Mouse (Mus musculus): ENCODE measurements around the gene Cers5.
"Not testable (repeated sequence)": the region's sequence is repeated elsewhere in the genome, so short reads cannot be mapped to it uniquely, and the experiment has no call there.

Cers5 gene

DNA sequence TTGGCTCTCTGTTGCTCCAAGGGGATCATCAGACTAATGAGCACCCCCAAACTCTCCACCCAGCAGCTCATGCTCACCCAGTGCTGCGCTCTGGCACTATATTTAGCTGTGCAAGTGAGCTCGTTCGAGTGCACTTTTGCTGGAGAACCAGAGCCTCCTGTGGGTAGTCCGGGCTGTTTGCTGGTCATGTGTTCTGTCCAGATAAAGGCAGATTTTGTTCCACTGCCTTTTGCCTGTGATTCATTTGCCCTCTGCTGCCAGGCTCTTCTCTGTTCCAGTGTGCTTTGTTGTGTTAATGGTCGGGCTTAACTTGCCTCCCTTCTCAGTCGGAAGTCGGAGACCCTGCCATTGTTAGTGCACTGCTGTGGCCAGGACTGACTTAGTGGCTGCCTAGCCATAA, 67.8 kb downstream of the Cers5 start:
- no peak for DNase-seq

DNA sequence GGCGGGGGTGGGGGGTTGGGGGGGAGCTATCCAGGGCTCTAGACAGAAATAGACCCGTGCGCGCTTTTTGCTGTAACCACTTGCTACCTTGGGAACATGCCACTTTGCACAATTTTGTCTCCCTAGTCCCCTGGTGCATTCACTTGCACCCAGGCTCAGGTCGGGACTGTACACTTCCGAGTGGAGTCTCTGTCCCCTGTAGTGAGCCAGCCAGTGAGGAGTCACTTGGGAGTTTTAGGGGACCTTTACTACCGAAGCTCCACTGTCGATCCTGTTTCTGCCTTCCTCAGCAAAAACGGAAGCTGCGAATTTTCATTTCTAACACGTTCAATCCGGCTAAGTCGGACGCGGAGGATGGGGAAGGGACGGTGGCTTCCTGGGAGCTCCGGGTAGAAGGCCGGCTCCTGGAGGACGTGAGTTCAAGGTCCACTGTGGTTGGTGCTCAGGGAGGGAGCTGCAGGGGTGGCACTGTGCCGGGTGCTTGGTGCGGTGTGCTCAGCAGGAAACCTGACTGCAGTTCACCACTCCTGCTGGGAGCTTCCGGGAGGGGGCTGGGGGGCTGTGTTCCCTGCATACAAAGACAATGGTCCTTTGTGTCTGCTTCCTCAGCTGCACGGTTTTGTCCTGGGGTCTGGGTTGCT, 68.5 kb downstream of the Cers5 start:
- DNase-seq = no peak

DNA sequence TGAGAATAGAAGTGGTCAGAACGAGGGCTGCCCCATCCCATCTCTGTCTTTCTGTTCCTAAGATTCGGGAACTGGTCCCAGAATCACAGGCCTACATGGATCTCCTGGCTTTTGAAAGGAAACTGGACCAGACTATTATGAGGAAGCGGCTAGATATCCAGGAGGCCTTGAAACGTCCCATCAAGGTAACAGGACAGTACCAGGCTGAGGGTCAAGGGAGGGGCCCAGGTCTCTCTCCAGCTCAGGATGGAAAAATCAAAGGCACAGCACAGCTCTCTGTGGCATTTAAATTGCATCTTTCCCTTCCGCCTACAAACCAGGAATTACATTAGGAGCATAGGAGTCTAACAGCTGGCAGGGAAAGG, 69.0 kb downstream of the Cers5 start:
- DNase-seq = no peak

DNA sequence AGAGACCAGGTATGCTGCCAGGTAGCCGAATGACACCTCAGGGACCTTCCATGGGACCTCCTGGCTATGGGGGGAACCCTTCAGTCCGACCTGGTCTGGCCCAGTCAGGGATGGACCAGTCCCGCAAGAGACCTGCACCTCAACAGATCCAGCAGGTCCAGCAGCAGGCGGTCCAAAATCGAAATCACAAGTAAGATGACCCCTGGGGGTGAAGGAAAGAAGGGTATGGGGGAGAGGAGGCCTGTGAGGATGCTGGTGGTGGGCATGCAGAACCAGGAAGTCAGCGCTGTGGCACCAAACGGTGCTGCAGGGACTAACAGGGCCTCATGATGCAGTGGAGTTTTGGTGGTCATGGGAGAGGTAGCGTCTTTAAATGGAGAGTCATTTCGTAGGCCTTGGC, 69.6 kb downstream of the Cers5 start:
- DNase-seq = no peak

DNA sequence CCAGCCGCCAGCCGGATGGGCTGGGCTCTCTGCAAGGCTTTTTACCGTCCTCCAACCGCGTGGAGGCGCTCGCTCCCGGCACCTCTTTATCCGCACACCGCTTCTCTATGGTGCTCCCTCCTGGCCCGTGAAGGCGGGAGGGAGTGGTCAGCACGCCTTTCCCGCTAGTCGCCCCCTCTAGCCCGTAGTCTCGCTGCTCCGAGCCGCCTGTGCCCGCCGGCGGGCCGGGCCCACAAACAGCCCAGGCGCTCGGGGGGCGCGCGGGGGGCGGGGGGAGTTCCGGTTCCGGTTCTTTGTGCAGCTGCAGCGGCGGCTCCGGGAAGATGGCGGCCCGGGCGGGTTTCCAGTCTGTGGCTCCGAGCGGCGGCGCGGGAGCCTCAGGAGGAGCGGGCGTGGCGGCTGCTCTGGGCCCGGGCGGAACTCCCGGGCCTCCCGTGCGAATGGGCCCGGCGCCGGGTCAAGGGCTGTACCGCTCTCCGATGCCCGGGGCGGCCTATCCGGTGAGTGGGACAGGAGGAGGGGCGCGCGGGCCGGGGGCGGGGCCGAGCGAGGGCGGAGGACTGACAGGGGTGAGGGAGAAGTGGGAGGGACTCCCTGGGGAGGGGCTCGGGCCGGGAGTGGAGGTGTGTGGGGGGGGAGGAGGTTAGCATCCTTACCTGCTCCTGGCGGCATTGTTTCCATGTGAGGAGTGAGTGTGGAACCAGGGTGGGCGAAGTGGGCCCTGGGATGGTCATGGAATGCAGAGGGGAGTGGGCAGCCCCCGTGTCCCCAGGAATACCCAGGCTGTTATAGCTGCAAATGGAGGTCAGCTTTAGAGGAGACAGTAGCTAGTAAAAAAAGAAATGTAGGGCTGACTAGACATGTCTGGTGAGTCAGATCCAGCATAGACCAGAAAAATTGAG, 70.4 kb downstream of the Cers5 start, which contains the start of gene Smarcd1:
TSS of gene Smarcd1 (plus strand) at position 131 of the 902 bp plus-strand sequence.
- peak; percentile 98 for DNase-seq

DNA sequence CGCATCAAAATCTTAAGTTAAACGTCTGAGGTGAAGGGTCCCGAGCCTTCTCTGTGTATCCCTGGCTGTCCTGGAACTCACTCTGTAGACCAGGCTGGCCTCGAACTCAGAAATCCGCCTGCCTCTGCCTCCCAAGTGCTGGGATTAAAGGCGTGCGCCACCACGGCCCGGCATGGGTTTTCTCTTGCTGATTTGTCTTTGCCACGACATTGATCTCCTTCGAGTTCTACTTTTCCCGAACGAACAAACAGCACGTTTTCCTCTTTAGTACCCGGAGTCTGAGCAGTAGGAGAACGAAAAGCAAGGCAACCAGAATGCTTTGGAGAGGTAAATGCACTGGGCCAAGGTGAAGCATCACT, 71.1 kb downstream of the Cers5 start:
- not testable (repeated sequence) for DNase-seq

DNA sequence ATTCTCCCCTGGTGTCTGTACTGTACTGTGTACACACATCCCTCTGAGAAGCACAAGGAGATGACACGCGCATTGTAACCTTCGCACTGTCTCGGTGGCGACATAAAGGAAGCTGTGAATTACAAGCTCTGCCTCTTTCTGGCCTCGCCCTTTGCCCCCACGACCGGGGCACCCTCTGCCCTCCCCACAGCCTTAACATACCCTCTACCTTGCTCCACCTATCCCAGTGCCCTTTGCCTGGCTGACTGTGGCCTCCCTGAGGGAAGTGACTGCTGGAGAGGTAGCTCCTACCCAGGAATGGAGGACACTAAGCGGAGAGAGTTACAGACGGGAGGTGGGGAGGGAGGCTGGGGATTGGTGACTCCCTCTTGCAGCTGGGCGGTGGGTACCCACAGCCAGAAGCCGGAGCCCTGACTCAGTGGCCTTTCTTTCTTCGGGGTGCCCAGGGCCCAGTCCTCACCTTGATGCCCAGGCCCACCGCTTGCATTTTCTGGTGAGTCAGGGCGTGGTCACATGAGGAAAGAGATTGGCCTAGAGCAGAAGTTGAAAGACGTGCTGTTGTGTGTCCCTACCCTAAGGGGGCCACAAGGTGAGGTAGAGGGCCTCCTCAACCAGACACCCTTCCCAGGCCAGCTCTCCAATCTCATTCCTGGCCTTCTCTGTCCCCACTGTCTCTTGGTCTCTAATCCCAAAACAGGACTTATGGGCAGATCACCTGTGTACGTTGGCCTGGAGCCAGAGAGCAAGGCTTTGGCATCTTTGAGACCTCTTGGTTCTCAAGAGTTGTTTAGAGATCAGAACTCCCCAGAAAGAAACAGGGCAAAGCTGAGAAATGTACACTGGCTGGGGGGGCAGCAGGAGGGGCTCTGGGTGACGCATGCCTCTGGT, 72.2 kb downstream of the Cers5 start:
- DNase-seq = no peak

DNA sequence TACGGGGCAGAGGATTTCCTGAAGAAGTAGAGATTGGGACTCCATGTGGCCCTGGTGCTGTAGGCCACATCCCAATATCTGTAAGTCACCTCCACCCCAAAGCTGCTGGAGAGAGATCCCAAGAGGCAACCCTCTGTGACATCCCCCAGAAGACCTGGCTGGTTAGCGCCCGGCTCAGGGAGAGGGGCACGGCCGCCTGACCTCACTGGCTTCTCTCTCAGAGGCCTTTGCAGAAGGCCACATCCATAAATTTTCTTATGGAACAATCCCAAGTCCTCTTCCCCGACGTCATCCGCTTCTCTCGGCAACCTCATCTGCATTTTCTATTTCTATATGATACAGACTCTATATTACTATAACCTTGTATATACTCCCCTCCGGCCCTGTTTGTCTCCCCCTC, 73.0 kb downstream of the Cers5 start:
- no peak for DNase-seq

DNA sequence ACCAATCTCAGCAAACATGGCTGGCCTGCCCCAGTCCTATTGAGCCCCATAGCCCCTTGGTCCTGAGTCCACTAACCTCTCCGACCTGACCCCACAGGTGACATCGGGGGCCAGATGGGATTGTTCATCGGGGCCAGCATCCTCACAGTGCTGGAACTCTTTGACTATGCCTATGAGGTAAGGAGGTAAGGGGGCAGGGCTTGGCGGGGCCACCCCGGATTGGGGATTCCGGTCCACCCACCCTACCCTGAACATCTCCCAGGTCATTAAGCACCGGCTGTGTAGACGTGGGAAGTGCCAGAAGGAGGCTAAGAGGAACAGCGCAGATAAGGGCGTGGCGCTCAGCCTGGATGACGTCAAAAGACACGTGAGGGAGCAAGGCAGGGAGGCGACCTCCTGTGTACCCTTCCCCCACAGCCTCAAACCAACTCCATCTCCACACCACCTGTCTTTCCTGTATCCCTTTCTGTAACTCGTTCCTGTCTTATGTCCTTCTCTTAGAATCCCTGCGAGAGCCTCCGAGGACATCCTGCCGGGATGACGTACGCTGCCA, 74.1 kb downstream of the Cers5 start:
- DNase-seq = no peak

DNA sequence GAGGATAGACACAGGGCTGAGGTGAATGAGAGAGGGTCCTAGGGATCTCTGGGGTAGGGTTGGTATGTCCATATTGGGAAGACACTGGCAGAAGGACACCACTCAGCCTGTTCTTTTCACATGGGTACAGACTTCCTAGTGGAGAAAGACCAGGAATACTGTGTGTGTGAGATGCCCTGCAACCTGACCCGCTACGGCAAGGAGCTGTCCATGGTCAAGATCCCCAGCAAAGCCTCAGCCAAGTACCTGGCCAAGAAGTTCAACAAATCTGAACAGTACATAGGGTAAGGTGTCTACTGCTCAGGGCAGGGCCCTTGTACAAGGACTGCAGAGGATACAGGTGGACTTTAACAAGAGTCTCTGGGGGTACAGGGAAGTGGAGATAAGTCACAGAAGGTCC, 75.4 kb downstream of the Cers5 start:
- no peak for DNase-seq

DNA sequence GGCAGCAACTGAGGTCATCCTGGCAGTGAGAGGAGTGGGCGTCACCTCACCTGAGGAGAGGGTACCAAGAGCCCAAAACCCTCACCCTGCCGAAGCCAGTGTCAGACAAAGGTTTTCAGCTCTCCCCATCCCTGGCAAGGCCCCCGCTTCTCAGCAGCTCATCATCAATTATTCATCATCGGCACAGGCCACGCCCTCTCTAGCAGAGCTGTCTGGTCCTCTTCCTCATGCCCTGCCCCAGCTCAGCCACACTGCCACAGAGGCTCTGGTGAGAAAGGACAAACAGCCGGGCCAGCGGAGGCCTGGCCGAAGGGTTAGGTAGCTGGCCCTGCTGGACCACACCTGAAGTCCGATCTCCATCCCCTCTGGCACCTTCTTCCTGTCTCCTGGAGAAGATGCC, 80.7 kb downstream of the Cers5 start:
- DNase-seq = no peak

DNA sequence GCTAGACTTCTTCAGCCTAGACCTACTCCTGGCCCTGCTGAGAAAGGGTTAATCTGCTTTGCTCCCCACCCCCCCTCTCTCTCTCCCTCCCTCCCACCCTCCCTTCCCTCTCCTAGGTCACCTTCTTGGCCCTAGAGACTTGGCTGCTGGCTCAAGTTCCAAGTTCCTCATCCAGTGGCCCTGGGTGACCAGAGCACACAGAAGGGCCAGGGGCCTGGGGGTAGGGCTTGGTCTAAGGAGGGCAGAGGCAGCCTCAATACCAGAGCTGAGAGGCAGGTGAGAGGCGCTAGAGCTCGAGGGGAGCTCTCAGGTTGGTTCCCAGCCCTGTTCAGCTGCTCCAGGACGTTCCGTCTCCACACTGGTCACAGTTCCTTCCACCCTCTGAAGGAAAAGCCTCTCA, 81.8 kb downstream of the Cers5 start:
- DNase-seq = no peak

DNA sequence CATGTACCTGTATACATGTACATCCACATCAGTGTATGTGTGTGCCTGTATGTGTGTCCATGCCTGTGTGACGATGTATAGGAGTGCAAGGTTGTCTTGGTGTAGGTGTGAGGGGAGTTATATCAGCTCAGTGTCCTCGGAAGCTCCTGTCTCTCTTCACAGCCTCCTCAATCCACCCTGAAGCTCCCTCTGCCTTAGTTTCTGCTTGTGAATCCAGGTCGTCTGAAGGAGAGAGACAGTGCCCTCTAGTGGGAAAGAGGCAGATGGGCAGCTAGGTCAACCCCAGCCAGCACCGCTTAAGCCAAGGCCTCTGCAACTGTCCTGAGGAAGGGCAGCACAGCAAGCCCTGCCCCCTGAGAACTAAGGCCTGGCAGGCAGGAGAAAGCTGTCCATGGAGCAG, 84.0 kb downstream of the Cers5 start:
- DNase-seq = peak; percentile 49

Measured in right cerebral cortex, postnatal 14 days (tissue).